Mouse (Mus musculus): ENCODE measurements around the gene Gm28308. TPM values are rescaled to one million over a fixed set of nuclear protein-coding genes. Genes with fewer than 3 reads are reported as not detected.
A peak's percentile ranks its signal among the peaks of the same experiment; 100 is the strongest.

The Gm28308 gene
- polyA plus RNA-seq, 1 experiment from 2014 or later = not detected

- DNase-seq (ENCODE audit: low spot score) (no peak), ATAC-seq (ENCODE audit: low FRiP score) (no peak)
- H3K4me1 ChIP-seq (replicated peaks; ENCODE audit: control insufficient read depth, insufficient read depth, low read length) = no peaks in the 10 kb centered on the region
- no peaks in the 10 kb centered on the region for H3K36me3 ChIP-seq (replicated peaks; ENCODE audit: control insufficient read depth, insufficient read depth)
- peak within 1 kb of the TSS; percentile 81 for H3K4me2 ChIP-seq (replicated peaks)
- peak within 1 kb of the TSS; percentile 85 for H3K27ac ChIP-seq
- peak within 1 kb of the TSS; percentile 50 for H3K4me3 ChIP-seq (replicated peaks; ENCODE audit: low read length)
- no peaks in the 10 kb centered on the region for H3K9me3 ChIP-seq (ENCODE audit: control insufficient read depth, low read length)
- WGBS = 1% methylated on average over 47 of the region's 47 CpGs
- peak within 1 kb of the TSS; percentile 50 for H3K9ac ChIP-seq
- peaks cover 92% of the 10 kb centered on the region for H3K27me3 ChIP-seq (ENCODE audit: control insufficient read depth, insufficient read depth, low read length)
Observed at GRCm38 (mm10) chr6:52208072-52208867, 4.9 kb downstream of the Gm28308 start, which contains the start of gene Hoxa6. TSS of gene Hoxa6 (minus strand) at chr6:52208722.

- H3K27ac ChIP-seq = 0 out of 2 replicates have a peak overlapping the region, but pooled peaks have one; percentile 85
- H3K4me3 ChIP-seq (replicated peaks; ENCODE audit: low read length) = peak overlapping the region; percentile 50
- DNase-seq (ENCODE audit: low spot score) (no peak), ATAC-seq (ENCODE audit: low FRiP score) (no peak)
- no peaks in the 10 kb centered on the region for H3K4me1 ChIP-seq (replicated peaks; ENCODE audit: control insufficient read depth, insufficient read depth, low read length)
- no peaks in the 10 kb centered on the region for H3K9me3 ChIP-seq (ENCODE audit: control insufficient read depth, low read length)
- no peaks in the 10 kb centered on the region for H3K36me3 ChIP-seq (replicated peaks; ENCODE audit: control insufficient read depth, insufficient read depth)
- H3K27me3 ChIP-seq (ENCODE audit: control insufficient read depth, insufficient read depth, low read length) = peaks cover 90% of the 10 kb centered on the region
- peak overlapping the region; percentile 81 for H3K4me2 ChIP-seq (replicated peaks)
- H3K9ac ChIP-seq = 0 out of 2 replicates have a peak overlapping the region, but pooled peaks have one; percentile 43
Observed at GRCm38 (mm10) chr6:52207684-52207976, 5.5 kb downstream of the Gm28308 start.

GRCm38 (mm10) chr6:52206882-52207683 lies 6.1 kb downstream of the Gm28308 start:
- DNase-seq (ENCODE audit: low spot score) (no peak), ATAC-seq (ENCODE audit: low FRiP score) (no peak)
- Histone ChIP-seq H3K9me3 (ENCODE audit: control insufficient read depth, low read length) (no peaks in the 10 kb centered on the region), H3K9ac (peak overlapping the region; percentile 58; the same call in 1 of the 2 replicates), H3K4me1 (replicated peaks; ENCODE audit: control insufficient read depth, insufficient read depth, low read length) (no peaks in the 10 kb centered on the region), H3K4me3 (replicated peaks; ENCODE audit: low read length) (peak overlapping the region; percentile 50), H3K36me3 (replicated peaks; ENCODE audit: control insufficient read depth, insufficient read depth) (no peaks in the 10 kb centered on the region), H3K4me2 (replicated peaks) (peak overlapping the region; percentile 81), H3K27me3 (ENCODE audit: control insufficient read depth, insufficient read depth, low read length) (peaks cover 89% of the 10 kb centered on the region), H3K27ac (peak overlapping the region; percentile 85)
- 4% methylated on average over 4 of the region's 4 CpGs for WGBS

- Histone ChIP-seq H3K4me3 (replicated peaks; ENCODE audit: low read length) (peak overlapping the region; percentile 50), H3K27me3 (ENCODE audit: control insufficient read depth, insufficient read depth, low read length) (peaks cover 89% of the 10 kb centered on the region), H3K9me3 (ENCODE audit: control insufficient read depth, low read length) (no peaks in the 10 kb centered on the region), H3K27ac (peak overlapping the region; percentile 85), H3K9ac (peak overlapping the region; percentile 58), H3K4me2 (replicated peaks) (peak overlapping the region; percentile 81), H3K4me1 (replicated peaks; ENCODE audit: control insufficient read depth, insufficient read depth, low read length) (no peaks in the 10 kb centered on the region), H3K36me3 (replicated peaks; ENCODE audit: control insufficient read depth, insufficient read depth) (no peaks in the 10 kb centered on the region)
- no peak for DNase-seq (ENCODE audit: low spot score)
- ATAC-seq (ENCODE audit: low FRiP score) = no peak
- 2% methylated on average over 55 of the region's 55 CpGs for WGBS
Observed at GRCm38 (mm10) chr6:52205638-52206621, 7.2 kb downstream of the Gm28308 start.

- H3K27me3 ChIP-seq (ENCODE audit: control insufficient read depth, insufficient read depth, low read length) = peaks cover 90% of the 10 kb centered on the region
- H3K4me1 ChIP-seq (replicated peaks; ENCODE audit: control insufficient read depth, insufficient read depth, low read length) = no peaks in the 10 kb centered on the region
- H3K27ac ChIP-seq = peak overlapping the region; percentile 85
- no peak for ATAC-seq (ENCODE audit: low FRiP score)
- H3K4me3 ChIP-seq (replicated peaks; ENCODE audit: low read length) = peak overlapping the region; percentile 50
- no peak for DNase-seq (ENCODE audit: low spot score)
- no peaks in the 10 kb centered on the region for H3K9me3 ChIP-seq (ENCODE audit: control insufficient read depth, low read length)
- H3K9ac ChIP-seq = peak overlapping the region; percentile 58
- WGBS = 3% methylated on average over 14 of the region's 14 CpGs
- H3K4me2 ChIP-seq (replicated peaks) = peak overlapping the region; percentile 81
- H3K36me3 ChIP-seq (replicated peaks; ENCODE audit: control insufficient read depth, insufficient read depth) = no peaks in the 10 kb centered on the region
Observed at GRCm38 (mm10) chr6:52205221-52205620, 7.9 kb downstream of the Gm28308 start.

GRCm38 (mm10) chr6:52204050-52204752 lies 8.9 kb downstream of the Gm28308 start, which contains the start of gene Hoxa5:
TSS of gene Hoxa5 (minus strand) at chr6:52204587.
- peak within 1 kb of the TSS; percentile 50 for H3K4me3 ChIP-seq (replicated peaks; ENCODE audit: low read length)
- WGBS = under 1% methylated on average over 65 of the region's 65 CpGs
- peak within 1 kb of the TSS; percentile 61 for H3K9ac ChIP-seq
- peak; percentile 82 for ATAC-seq (ENCODE audit: low FRiP score)
- H3K4me2 ChIP-seq (replicated peaks) = peak within 1 kb of the TSS; percentile 81
- H3K36me3 ChIP-seq (replicated peaks; ENCODE audit: control insufficient read depth, insufficient read depth) = no peaks in the 10 kb centered on the region
- H3K4me1 ChIP-seq (replicated peaks; ENCODE audit: control insufficient read depth, insufficient read depth, low read length) = no peaks in the 10 kb centered on the region
- no peaks in the 10 kb centered on the region for H3K9me3 ChIP-seq (ENCODE audit: control insufficient read depth, low read length)
- H3K27ac ChIP-seq = peak within 1 kb of the TSS; percentile 88
- peaks cover 90% of the 10 kb centered on the region for H3K27me3 ChIP-seq (ENCODE audit: control insufficient read depth, insufficient read depth, low read length)
- DNase-seq (ENCODE audit: low spot score) = peak; percentile 76

GRCm38 (mm10) chr6:52203371-52204049 lies 9.6 kb downstream of the Gm28308 start:
- Histone ChIP-seq H3K9ac (peak overlapping the region; percentile 61), H3K36me3 (replicated peaks; ENCODE audit: control insufficient read depth, insufficient read depth) (no peaks in the 10 kb centered on the region), H3K4me2 (replicated peaks) (peak overlapping the region; percentile 81), H3K27ac (peak overlapping the region; percentile 88), H3K4me1 (replicated peaks; ENCODE audit: control insufficient read depth, insufficient read depth, low read length) (no peaks in the 10 kb centered on the region), H3K9me3 (ENCODE audit: control insufficient read depth, low read length) (no peaks in the 10 kb centered on the region), H3K4me3 (replicated peaks; ENCODE audit: low read length) (peak overlapping the region; percentile 50), H3K27me3 (ENCODE audit: control insufficient read depth, insufficient read depth, low read length) (peaks cover 90% of the 10 kb centered on the region)
- no peak for DNase-seq (ENCODE audit: low spot score)
- ATAC-seq (ENCODE audit: low FRiP score) = 0 out of 2 replicates have a peak, but pooled peaks have one; percentile 32
- WGBS = under 1% methylated on average over 42 of the region's 46 CpGs

- under 1% methylated on average over 10 of the region's 10 CpGs for WGBS
- Histone ChIP-seq H3K27me3 (ENCODE audit: control insufficient read depth, insufficient read depth, low read length) (peaks cover 90% of the 10 kb centered on the region), H3K4me1 (replicated peaks; ENCODE audit: control insufficient read depth, insufficient read depth, low read length) (no peaks in the 10 kb centered on the region)
Observed at GRCm38 (mm10) chr6:52203121-52203370, 10.1 kb downstream of the Gm28308 start.

More at GRCm38 (mm10) chr6:52203121-52203370, 10.1 kb downstream of the Gm28308 start:
- ATAC-seq (ENCODE audit: low FRiP score) (no peak), DNase-seq (ENCODE audit: low spot score) (no peak)
- Histone ChIP-seq H3K4me2 (replicated peaks) (peak overlapping the region; percentile 81), H3K36me3 (replicated peaks; ENCODE audit: control insufficient read depth, insufficient read depth) (no peaks in the 10 kb centered on the region), H3K9ac (peak overlapping the region; percentile 61), H3K27ac (peak overlapping the region; percentile 88), H3K4me3 (replicated peaks; ENCODE audit: low read length) (peak overlapping the region; percentile 50), H3K9me3 (ENCODE audit: control insufficient read depth, low read length) (no peaks in the 10 kb centered on the region)
